Mouse (Mus musculus) testis, adult 2 months (tissue): ENCODE data around the gene Cela2a.

ENCODE experiments used
- CTCF ChIP-seq: fragments of 200-500 bp; IDR thresholded peaks from 2 replicates; pipeline ENCODE4 v1.5.1; 2012; ENCODE audit warnings: low read depth, mild to moderate bottlenecking, inconsistent platforms, low read length, moderate library complexity; ENCODE audit not compliant: control insufficient read depth, insufficient read depth, insufficient replicate concordance
- POLR2A ChIP-seq: fragments of 200-500 bp; IDR thresholded peaks from 2 replicates; pipeline ENCODE4 v1.6.1; 2012; ENCODE audit warnings: low read depth, mild to moderate bottlenecking, inconsistent platforms, low read length, moderate library complexity; ENCODE audit not compliant: control insufficient read depth

GRCm38 (mm10) chr4:141875481-141876108, 49.6 kb upstream of the Cela2a start:
- no peak for TF ChIP-seq CTCF
- TF ChIP-seq POLR2A: no peak
